Mouse (Mus musculus): ENCODE measurements around the gene Tjap1. TPM values are rescaled to one million over a fixed set of nuclear protein-coding genes. Genes with fewer than 3 reads are reported as not detected.
A peak's percentile ranks its signal among the peaks of the same experiment; 100 is the strongest.

Tjap1 gene
- polyA plus RNA-seq (2014; fragmentation: Nextera tagmentation; extraction: Ambion mirVana): 32.4 and 35.7 TPM in 2 replicates

DNA sequence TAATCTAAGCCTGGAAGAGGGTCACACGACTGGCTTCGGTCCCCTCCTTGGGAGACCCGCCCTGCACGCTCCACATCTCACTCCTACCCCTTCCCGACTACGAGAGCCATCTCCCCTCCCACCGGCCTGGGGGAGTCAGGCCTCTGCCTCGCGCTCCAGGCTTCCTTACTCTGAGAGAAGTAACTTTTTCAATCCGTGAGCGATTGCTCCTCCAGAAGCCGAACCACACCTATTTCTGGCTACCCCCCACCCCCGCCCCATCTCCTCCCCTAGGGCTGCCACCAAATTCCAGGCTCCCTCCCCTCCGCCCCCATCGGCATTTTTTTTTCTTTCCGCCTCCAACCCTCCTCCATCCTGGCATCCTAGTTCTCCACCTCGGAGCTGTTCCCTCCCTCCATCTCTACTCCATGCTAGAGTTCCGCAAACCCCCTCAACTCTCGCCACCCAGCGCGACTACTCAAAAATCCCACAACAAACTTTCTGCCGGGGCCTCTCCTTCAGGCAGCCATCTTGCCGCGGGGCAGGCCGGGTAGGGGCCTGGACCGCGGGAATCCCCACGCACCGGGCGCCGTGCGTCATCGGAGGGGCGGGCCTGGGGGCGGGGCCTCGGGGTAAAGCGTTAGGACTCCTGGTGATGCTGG lies at the start of gene Tjap1:
Gene Tjap1 (minus strand): TSS at position 544 of the 641 bp plus-strand sequence.
- Histone ChIP-seq H3K4me3 (ENCODE audit: low read depth, low read length) (peak within 1 kb of the TSS; percentile 43), H3K4me2 (ENCODE audit: low read length) (peak within 1 kb of the TSS; percentile 91), H3K4me1 (replicated peaks; ENCODE audit: control insufficient read depth, insufficient read depth, low read length) (peaks cover 19% of the 10 kb centered on the region), H3K9me3 (ENCODE audit: control insufficient read depth, low read length) (no peaks in the 10 kb centered on the region), H3K9ac (ENCODE audit: low read length) (peak within 1 kb of the TSS; percentile 52), H3K27me3 (replicated peaks; ENCODE audit: control insufficient read depth, insufficient read depth, low read length) (no peaks in the 10 kb centered on the region), H3K27ac (ENCODE audit: low read depth) (peak within 1 kb of the TSS; percentile 60), H3K36me3 (ENCODE audit: control insufficient read depth, insufficient read depth, low read length) (peaks cover 29% of the 10 kb centered on the region)
- ATAC-seq (replicated peaks; ENCODE audit: low FRiP score, low TSS enrichment, low read depth) (peak; percentile 97), DNase-seq (ENCODE audit: low spot score) (peak; percentile 96)
- 1% methylated on average over 37 of the region's 37 CpGs for WGBS

DNA sequence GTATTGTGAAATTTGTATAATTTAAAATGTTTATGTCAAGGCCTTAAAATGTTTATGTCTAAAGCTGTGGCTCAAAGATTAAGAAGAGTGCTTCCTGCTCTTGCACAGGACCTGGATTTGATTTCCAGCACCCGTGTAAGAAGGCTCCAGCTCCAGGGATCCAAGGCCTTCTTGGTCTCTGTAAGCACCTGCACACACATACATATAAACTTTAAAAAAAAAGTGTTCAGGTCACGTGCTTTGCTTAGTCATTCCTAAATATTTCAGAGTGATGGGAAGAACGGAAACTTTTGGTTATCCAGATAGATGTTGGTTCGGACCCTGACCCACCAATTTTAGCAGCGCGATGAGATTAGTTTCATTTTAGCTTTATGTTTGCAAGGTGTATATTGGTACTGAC lies 45.9 kb upstream of the Tjap1 start:
- peak overlapping the region; percentile 91 for H3K4me2 ChIP-seq (ENCODE audit: low read length)
- 71% methylated on average over 6 of the region's 6 CpGs for WGBS
- H3K27me3 ChIP-seq (replicated peaks; ENCODE audit: control insufficient read depth, insufficient read depth, low read length): no peaks in the 10 kb centered on the region
- no peaks in the 10 kb centered on the region; the same call in 1 of the 2 replicates for H3K4me1 ChIP-seq (replicated peaks; ENCODE audit: control insufficient read depth, insufficient read depth, low read length)
- peak overlapping the region; percentile 68; the same call in 1 of the 2 replicates for H3K9ac ChIP-seq (ENCODE audit: low read length)
- DNase-seq (ENCODE audit: low spot score) (no peak), ATAC-seq (replicated peaks; ENCODE audit: low FRiP score, low TSS enrichment, low read depth) (no peak)
- no peaks in the 10 kb centered on the region for H3K36me3 ChIP-seq (ENCODE audit: control insufficient read depth, insufficient read depth, low read length)
- H3K27ac ChIP-seq (ENCODE audit: low read depth): peak overlapping the region; percentile 88; the same call in 1 of the 2 replicates
- H3K9me3 ChIP-seq (ENCODE audit: control insufficient read depth, low read length): no peaks in the 10 kb centered on the region
- H3K4me3 ChIP-seq (ENCODE audit: low read depth, low read length): peak overlapping the region; percentile 77

DNA sequence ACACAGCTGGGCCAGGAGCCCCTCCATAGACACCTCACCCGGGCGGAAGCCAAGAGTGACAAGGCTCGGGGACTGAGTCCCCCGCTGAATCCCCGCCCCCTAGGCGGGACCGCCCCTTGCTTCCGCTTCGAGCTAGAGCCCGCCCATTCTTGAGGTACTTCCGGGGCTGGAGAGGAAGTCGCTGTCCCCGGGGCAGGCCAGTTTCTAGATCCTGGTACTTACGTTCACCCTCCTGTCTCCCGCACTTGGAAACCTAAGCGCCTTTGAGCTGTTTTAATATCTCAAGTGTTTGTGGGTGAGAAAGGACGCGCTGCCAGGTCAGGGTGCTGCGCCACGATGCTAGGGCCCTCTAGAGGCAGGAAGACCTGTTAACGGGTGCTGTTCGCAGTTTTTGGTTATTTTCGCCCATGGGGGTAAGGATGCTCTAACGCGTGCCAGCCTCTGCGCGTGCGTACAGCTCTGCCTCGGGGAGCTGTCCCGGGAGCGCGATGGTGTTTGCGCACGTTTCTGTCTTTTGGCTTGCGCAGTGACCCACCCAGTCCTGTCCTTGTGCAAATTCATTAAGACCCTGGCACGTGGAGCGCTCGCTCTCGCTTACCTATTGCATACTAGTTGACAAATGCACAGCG lies 45.2 kb upstream of the Tjap1 start, which contains the start of gene Abcc10:
Gene Abcc10 (minus strand): TSS at position 447 of the 629 bp plus-strand sequence.
- WGBS: under 1% methylated on average over 40 of the region's 40 CpGs

DNA sequence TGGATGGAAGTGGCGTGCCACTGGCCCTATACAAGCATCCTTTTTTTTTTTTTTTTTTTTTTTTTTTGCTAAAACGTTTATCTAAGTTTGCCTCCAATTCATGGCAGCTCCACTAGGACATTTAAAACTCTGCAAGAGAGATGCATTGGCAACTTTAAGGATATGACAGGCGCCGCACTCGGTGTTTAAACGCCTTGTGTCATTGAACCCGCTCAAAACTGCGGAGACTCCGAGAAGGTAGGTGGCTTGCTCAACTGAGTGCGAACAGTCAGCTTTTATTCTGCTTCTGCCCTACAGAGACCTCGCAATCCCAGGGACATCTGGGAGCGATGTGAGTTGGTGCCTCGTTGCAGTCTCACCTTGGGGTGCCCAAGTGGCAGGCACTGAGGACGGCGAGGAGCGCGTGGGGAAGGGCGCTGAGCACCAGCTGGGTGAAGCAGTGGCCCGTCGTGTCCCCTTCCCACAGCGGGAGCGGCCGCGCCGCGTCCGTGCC lies 44.6 kb upstream of the Tjap1 start:
- DNase-seq (ENCODE audit: low spot score) (no peak), ATAC-seq (replicated peaks; ENCODE audit: low FRiP score, low TSS enrichment, low read depth) (no peak)
- Histone ChIP-seq H3K27me3 (replicated peaks; ENCODE audit: control insufficient read depth, insufficient read depth, low read length) (no peaks in the 10 kb centered on the region), H3K4me2 (ENCODE audit: low read length) (peak overlapping the region; percentile 91), H3K4me3 (ENCODE audit: low read depth, low read length) (peak overlapping the region; percentile 77), H3K9ac (ENCODE audit: low read length) (peak overlapping the region; percentile 68), H3K27ac (ENCODE audit: low read depth) (peak overlapping the region; percentile 88), H3K9me3 (ENCODE audit: control insufficient read depth, low read length) (no peaks in the 10 kb centered on the region), H3K36me3 (ENCODE audit: control insufficient read depth, insufficient read depth, low read length) (no peaks in the 10 kb centered on the region), H3K4me1 (replicated peaks; ENCODE audit: control insufficient read depth, insufficient read depth, low read length) (no peaks in the 10 kb centered on the region; the same call in 1 of the 2 replicates)
- 3% methylated on average over 27 of the region's 27 CpGs for WGBS

More for the DNA sequence above, 45.2 kb upstream of the Tjap1 start, which contains the start of gene Abcc10:
- Histone ChIP-seq H3K27ac (ENCODE audit: low read depth) (peak within 1 kb of the TSS; percentile 88), H3K4me2 (ENCODE audit: low read length) (peak within 1 kb of the TSS; percentile 91), H3K4me3 (ENCODE audit: low read depth, low read length) (peak within 1 kb of the TSS; percentile 77), H3K4me1 (replicated peaks; ENCODE audit: control insufficient read depth, insufficient read depth, low read length) (no peaks in the 10 kb centered on the region; the same call in 1 of the 2 replicates), H3K9ac (ENCODE audit: low read length) (peak within 1 kb of the TSS; percentile 68), H3K36me3 (ENCODE audit: control insufficient read depth, insufficient read depth, low read length) (no peaks in the 10 kb centered on the region), H3K9me3 (ENCODE audit: control insufficient read depth, low read length) (no peaks in the 10 kb centered on the region), H3K27me3 (replicated peaks; ENCODE audit: control insufficient read depth, insufficient read depth, low read length) (no peaks in the 10 kb centered on the region)
- ATAC-seq (replicated peaks; ENCODE audit: low FRiP score, low TSS enrichment, low read depth): peak; percentile 97
- DNase-seq (ENCODE audit: low spot score): peak; percentile 97

DNA sequence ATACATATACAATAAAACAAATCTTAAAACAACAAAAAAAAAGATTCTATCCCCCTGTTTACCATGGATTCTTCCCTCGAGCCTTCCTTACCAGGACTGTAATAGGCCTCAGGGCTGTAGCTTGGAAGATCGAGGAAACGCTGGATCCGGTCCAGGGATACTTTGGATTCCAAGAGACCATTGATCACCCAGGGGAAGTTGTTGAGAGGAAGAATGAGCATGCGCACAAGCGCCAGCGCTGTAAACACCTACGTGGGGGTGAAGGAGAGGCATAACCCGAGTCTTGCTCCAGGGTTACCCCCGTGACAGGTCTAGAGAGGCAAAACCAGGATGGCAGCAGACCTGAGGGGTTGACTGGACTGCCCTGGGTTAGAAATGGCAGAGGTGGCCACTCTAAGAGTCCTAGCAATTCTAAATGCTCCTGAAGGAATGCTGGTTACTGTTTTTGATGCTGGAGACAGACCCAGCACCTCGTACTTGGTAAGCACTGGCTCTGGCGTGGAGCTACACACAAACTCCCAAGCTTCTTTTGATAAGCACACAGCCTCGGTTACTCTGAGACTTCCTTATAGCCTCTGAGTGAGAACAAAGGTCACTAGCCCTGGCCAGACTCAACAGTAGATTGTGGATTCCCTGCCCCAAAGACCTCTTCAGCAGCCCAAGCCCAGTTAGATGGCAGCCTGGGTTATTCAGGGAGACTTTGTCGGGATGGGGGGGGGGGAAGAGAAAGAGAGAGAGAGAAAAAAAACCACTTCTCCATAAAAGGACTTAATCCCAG lies 39.4 kb upstream of the Tjap1 start:
- no peaks in the 10 kb centered on the region; the same call in 1 of the 2 replicates for H3K4me1 ChIP-seq (replicated peaks; ENCODE audit: control insufficient read depth, insufficient read depth, low read length)
- no peak overlapping the region for H3K4me3 ChIP-seq (ENCODE audit: low read depth, low read length)
- DNase-seq (ENCODE audit: low spot score) (no peak), ATAC-seq (replicated peaks; ENCODE audit: low FRiP score, low TSS enrichment, low read depth) (0 out of 2 replicates have a peak, but pooled peaks have one; percentile 60)
- no peaks in the 10 kb centered on the region for H3K27me3 ChIP-seq (replicated peaks; ENCODE audit: control insufficient read depth, insufficient read depth, low read length)
- WGBS: 85% methylated on average over 14 of the region's 14 CpGs
- H3K27ac ChIP-seq (ENCODE audit: low read depth): no peak overlapping the region
- H3K4me2 ChIP-seq (ENCODE audit: low read length): no peak overlapping the region
- no peaks in the 10 kb centered on the region for H3K9me3 ChIP-seq (ENCODE audit: control insufficient read depth, low read length)
- H3K36me3 ChIP-seq (ENCODE audit: control insufficient read depth, insufficient read depth, low read length): peaks cover 6% of the 10 kb centered on the region; the same call in 1 of the 2 replicates
- H3K9ac ChIP-seq (ENCODE audit: low read length): no peak overlapping the region

DNA sequence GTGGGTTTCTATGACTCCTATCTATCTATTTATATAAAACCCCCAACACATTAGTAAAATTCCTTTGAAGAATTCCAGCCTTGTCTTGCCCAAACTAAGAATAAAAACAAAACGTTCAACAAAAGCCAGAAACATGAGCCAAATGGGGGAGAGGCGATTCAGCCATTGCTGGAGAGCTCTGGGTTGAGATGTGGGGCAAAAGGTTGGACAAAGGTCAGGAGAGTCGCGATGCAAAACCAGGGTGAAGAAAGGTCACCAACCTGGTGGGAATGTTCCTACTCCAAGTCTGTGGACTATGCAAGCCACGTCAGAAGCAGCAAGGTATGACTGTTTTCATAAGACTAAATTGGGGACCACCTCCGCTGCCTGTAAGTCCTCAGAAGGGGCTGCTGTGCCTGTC lies 37.7 kb upstream of the Tjap1 start:
- 71% methylated on average over 6 of the region's 6 CpGs for WGBS
- H3K9me3 ChIP-seq (ENCODE audit: control insufficient read depth, low read length): no peaks in the 10 kb centered on the region
- no peaks in the 10 kb centered on the region for H3K27me3 ChIP-seq (replicated peaks; ENCODE audit: control insufficient read depth, insufficient read depth, low read length)

DNA sequence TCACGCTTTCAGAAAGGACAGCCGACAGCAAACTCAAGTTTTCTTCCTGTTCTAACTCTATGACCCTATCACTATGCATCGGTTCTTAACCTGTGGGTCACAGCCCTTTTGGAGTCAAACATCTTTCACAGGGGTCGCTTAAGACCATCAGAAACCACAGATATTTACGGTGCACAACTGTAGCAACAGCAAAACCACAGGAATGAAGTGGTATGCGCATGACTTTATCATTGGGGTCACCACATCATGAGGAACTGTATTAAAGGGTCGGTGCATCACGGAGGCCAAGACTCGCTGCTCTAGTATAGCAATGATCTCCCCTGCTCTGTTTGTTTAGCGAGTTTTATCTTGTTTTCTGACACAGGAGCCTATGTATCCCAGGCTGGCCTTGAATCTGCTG lies 33.0 kb upstream of the Tjap1 start:
- no peaks in the 10 kb centered on the region for H3K9me3 ChIP-seq (ENCODE audit: control insufficient read depth, low read length)
- no peaks in the 10 kb centered on the region for H3K27me3 ChIP-seq (replicated peaks; ENCODE audit: control insufficient read depth, insufficient read depth, low read length)
- no peaks in the 10 kb centered on the region for H3K36me3 ChIP-seq (ENCODE audit: control insufficient read depth, insufficient read depth, low read length)
- no peak overlapping the region for H3K4me3 ChIP-seq (ENCODE audit: low read depth, low read length)
- ATAC-seq (replicated peaks; ENCODE audit: low FRiP score, low TSS enrichment, low read depth): no peak
- no peak overlapping the region for H3K9ac ChIP-seq (ENCODE audit: low read length)
- no peaks in the 10 kb centered on the region for H3K4me1 ChIP-seq (replicated peaks; ENCODE audit: control insufficient read depth, insufficient read depth, low read length)
- WGBS: 86% methylated on average over 10 of the region's 10 CpGs
- H3K4me2 ChIP-seq (ENCODE audit: low read length): no peak overlapping the region
- no peak for DNase-seq (ENCODE audit: low spot score)
- H3K27ac ChIP-seq (ENCODE audit: low read depth): no peak overlapping the region

More for the DNA sequence above, 37.7 kb upstream of the Tjap1 start:
- no peak overlapping the region for H3K4me3 ChIP-seq (ENCODE audit: low read depth, low read length)
- DNase-seq (ENCODE audit: low spot score): no peak
- ATAC-seq (replicated peaks; ENCODE audit: low FRiP score, low TSS enrichment, low read depth): no peak
- no peaks in the 10 kb centered on the region for H3K4me1 ChIP-seq (replicated peaks; ENCODE audit: control insufficient read depth, insufficient read depth, low read length)
- H3K4me2 ChIP-seq (ENCODE audit: low read length): no peak overlapping the region
- no peak overlapping the region for H3K27ac ChIP-seq (ENCODE audit: low read depth)
- peaks cover 6% of the 10 kb centered on the region; the same call in 1 of the 2 replicates for H3K36me3 ChIP-seq (ENCODE audit: control insufficient read depth, insufficient read depth, low read length)
- no peak overlapping the region for H3K9ac ChIP-seq (ENCODE audit: low read length)

DNA sequence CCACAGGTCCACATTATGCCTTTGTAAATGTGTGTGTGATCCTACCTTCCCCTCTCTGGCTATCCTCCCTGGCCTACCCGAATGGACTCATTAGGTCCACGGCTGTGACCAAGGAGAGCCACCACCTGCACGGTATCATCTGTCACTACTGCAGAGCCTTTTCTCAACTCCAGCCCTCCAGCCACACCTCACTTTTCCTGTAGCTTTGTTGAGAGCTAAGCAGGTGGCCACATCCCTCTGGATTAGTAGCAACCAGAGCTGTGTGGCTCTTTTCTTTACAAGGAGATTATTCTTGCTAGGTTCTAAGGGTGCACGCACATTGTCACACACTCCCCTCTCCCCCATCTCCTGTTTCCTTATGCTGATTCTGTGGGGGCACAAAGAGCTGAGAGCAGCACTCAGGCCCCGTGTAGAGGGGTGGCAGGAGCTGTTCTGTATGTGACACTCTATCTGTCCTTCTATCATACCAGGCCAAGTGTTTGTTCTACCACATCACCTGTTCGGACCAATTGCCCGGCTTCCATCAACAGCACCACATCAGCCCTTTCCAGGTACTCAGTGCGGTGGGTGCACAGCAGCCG lies 30.4 kb upstream of the Tjap1 start:
- no peak overlapping the region for H3K4me2 ChIP-seq (ENCODE audit: low read length)
- H3K27ac ChIP-seq (ENCODE audit: low read depth): no peak overlapping the region
- 87% methylated on average over 9 of the region's 9 CpGs for WGBS
- no peaks in the 10 kb centered on the region for H3K27me3 ChIP-seq (replicated peaks; ENCODE audit: control insufficient read depth, insufficient read depth, low read length)
- no peak overlapping the region for H3K9ac ChIP-seq (ENCODE audit: low read length)
- H3K36me3 ChIP-seq (ENCODE audit: control insufficient read depth, insufficient read depth, low read length): no peaks in the 10 kb centered on the region
- no peaks in the 10 kb centered on the region for H3K4me1 ChIP-seq (replicated peaks; ENCODE audit: control insufficient read depth, insufficient read depth, low read length)
- no peak for DNase-seq (ENCODE audit: low spot score)
- no peaks in the 10 kb centered on the region for H3K9me3 ChIP-seq (ENCODE audit: control insufficient read depth, low read length)
- H3K4me3 ChIP-seq (ENCODE audit: low read depth, low read length): no peak overlapping the region
- no peak for ATAC-seq (replicated peaks; ENCODE audit: low FRiP score, low TSS enrichment, low read depth)

Measured in intestine, embryonic 14.5 days (tissue).